Mouse (Mus musculus): ENCODE data around the gene Prss16.

The Prss16 gene

DNA sequence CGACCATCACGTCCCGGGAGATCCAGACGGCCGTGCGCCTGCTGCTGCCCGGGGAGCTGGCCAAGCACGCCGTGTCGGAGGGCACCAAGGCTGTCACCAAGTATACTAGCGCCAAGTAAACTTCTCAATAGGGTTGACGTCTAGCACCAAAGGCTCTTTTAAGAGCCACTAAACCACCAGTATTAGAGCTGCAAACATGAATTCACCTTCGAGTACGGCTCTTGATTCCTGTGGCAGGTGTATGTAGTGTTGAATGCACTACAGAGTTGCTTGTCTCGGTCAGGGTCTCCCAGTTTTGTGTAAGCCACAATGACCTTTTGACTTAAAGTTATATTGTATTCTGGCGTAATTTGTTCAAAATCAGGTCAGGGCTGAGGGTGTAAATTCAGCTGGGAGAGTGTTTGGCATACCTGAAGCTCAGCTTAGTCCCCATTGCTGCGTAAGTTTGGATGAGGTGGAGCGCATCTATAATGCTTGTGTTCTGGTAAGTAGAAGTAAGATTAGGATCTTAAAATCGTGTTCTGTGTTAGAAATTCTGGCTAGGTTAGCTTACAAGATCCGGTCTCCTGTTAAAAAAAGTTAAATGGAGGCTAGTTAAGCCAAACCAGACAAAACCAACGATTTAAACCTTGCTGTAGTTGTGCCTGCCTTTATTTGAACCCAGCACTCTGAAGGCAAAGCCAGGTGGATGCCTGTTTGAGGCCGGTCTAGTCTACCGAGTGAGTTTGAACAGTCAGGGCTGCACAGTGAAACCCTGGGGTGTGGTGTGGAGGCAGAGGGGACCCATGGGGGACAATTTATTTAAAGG, 26.8 kb upstream of the Prss16 start:
- peak; percentile 42 for DNase-seq (ENCODE audit: low read depth, low spot score)

DNA sequence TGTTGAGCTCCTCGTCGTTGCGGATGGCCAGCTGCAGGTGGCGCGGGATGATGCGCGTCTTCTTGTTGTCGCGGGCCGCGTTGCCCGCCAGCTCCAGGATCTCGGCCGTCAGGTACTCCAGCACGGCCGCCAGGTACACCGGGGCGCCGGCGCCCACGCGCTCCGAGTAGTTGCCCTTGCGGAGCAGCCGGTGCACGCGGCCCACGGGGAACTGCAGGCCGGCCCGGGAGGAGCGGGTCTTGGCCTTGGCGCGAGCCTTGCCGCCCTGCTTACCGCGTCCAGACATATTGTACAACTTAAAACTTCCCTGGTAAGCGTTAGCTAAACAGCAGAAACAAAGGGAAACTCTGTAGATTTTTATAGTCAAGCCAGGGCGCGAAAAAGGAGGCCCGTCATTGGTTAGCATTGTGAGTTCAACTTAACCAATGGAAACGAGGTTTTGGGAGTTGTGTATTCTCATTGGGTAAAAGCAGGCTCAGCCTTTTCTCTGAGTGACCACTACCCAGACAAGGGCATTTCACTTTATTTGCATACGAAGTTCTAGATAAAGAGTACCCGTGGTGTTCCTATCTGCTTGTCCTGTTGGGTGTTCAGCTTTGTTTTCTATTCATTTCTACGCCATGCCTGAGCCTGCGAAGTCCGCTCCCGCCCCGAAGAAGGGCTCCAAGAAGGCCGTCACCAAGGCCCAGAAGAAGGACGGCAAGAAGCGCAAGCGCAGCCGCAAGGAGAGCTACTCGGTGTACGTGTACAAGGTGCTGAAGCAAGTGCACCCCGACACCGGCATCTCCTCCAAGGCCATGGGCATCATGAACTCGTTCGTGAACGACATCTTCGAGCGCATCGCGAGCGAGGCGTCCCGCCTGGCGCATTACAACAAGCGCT, 26.0 kb upstream of the Prss16 start, which contains the start of the genes Hist1h2ah and Hist1h2bk:
Gene Hist1h2ah (minus strand): TSS at position 302 of the 882 bp plus-strand sequence.
Gene Hist1h2bk (plus strand): TSS at position 604 of the 882 bp plus-strand sequence.
- peak; percentile 90 for DNase-seq (ENCODE audit: low read depth, low spot score)

DNA sequence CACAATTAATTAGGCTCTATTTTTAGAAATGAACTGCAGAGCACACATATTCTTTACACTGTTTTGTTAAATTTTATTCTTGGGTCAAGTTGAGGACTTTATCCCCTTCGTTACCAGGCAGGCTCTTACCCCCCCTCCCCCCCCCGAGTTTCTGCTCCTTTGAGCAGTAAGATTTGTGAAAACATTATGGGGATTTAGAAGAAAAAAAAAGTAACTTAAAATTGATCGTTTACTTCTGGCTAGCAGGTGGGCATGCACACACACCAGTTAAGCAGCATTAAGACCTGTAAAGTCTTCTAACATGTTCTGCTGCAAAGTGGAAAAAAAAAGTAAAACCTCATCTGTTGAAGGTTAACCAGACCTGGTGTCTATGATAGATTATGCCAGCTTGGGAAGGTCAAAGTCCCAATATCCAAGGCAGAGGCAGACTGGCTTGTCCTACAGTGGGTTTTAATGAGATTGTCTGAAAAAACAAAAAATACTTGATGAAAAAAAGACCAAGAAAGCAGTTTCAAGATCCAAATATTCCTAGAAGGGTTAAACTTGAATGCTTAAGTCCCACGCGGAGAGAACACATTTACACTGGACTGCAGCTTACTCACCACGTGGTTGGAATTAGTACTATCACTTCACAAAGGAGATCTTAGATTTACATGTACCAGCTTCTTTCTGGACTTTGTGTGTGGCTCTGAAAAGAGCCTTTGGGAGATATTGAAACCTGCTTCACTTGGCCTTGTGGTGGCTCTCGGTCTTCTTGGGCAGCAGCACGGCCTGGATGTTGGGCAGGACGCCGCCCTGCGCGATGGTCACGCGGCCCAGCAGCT, 25.1 kb upstream of the Prss16 start:
- no peak for DNase-seq (ENCODE audit: low read depth, low spot score)

DNA sequence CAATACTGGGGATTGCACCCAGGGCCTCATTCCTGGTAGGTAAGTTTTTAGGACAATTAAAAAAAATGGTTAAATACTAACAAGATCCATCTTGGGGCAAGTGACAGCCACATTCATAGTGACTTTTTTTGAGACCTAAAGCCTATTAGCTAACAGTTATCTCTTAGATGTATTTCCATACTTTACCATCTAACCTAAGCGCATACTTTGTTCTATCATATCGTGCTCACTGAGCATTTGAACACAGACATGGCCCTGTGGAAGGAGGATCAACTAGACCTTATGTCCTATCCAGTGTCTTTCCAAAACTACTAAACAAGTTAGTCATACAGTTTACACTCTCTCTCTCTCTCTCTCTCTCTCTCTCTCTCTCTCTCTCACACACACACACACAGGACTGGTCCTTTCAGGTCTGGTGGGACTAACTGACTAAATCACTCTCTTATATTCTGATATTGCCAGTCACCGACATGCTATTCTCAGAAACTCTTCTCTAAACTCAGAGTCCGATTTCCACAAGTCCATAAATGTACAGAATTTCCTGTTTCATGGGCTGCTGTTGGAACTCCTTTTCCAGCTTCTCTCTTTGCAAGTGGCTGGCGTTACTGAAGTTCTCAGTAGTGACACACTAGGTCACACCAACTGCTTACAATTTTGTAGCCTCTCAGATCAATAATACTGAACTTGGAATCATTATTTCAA, 24.4 kb upstream of the Prss16 start:
- DNase-seq (ENCODE audit: low read depth, low spot score), result no peak

DNA sequence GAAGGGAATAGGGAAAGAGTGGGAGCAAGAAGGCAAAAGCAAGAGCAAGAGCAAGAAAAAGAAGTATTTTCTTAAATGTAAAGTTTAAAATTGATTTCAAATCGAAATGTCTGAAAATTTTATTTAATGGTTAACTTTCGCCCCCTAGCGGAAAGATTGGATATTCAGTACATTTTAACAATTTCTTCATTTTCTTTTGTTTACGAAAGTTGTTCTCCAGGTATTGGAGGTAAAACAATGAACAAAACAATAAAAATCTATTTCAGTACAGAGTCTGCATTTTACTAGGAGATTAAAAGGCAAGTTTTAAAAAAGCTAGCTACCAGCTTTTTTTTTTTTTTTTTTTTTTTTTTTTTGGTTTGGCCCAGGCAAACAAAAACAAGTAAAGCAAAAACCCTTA, 21.0 kb upstream of the Prss16 start:
- DNase-seq (ENCODE audit: low read depth, low spot score), result peak; percentile 69

DNA sequence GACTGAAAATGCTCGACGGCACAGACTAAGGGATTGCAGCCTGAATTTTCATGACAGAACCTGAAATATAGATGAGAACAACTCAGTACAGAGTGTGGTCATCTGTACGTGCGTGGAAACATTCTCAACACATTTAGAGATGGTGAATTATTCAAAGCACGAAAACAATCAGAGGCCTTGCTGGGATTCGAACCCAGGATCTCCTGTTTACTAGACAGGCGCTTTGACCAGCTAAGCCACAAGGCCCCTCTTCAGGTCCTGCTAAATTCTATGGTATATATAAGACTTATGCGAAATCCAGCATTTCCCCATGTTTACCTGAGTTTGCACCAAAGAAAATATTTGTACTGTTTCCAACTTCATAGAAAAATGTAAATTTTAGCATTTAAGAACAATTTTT, 20.4 kb upstream of the Prss16 start:
- no peak for DNase-seq (ENCODE audit: low read depth, low spot score)

DNA sequence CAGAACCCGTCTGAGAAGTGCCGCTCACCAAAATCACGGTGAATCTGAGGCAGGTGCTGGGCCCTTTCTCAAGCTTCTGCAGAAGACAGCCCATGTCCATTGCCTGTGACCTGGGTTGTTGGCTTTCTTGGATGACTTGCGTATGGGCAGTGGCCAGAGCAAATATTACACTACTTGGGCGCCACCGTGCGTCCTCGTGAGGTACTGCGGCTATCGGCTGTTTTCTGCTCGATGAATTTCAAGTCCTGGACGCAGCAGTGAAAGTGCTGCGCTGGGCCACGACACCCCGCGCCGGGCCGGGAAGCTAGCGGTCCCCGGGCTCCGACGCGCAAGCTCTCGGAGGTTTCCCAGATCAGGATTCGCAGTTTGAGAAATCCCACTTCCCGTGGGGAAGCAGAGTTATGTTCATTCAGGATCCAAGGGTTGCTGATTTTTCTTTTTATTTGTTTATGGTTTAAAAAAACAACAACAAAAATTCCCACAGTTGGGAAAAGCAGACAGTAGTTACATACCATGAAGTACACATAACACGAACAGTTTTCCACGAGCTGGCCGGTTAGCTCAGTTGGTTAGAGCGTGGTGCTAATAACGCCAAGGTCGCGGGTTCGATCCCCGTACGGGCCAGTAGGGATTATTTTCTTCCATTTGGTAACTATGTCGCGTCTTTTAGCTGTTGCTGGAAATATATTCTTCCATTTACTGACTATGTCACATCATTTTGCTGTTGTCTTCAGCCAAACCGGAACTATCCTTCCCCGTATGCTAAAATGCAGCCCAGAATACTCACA, 19.3 kb upstream of the Prss16 start:
- peak; percentile 90 for DNase-seq (ENCODE audit: low read depth, low spot score)

DNA sequence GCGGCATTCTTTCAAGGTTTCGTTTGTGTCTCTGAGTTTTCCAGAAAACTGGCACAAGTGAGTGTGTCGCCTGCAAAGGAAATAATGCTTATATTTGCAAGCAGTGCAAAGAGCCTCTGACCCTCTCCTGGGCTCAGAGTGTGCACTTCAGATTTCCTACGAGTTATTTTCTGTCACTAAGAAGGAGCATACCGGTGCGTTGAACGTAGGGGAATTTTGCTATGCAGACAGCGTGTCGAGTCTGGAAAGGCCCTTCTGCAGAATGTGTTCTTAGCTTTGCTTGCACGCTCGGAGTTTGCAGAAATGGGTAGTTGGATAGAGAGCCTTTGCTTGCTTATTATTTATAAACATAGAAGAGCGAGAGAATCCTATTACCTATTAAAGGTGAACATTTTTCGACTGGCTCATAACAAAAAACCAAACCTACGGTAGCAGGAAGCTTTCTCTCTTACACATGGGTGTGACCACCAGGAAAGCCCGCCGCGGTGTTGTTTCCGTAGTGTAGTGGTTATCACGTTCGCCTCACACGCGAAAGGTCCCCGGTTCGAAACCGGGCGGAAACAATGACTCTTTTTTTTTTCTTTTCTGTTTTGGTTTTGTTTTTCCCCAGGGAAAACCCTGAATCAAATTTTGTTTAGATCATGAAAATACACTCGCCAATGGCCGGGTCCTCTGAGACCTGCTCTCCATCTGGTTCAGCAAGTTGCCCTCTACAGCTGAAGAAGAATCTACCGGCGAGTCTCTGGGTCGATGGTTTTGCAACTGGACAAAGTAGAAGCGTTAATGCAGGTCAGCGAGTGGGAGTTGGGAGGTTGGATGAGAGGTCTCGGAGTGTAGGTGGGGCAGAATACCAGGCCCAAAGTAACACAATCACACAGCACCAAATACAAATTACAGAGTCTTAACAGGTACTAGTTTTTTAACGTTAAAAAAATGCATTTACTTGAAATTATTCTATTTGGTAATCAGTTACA, 16.8 kb upstream of the Prss16 start:
- DNase-seq (ENCODE audit: low read depth, low spot score), result peak; percentile 86

DNA sequence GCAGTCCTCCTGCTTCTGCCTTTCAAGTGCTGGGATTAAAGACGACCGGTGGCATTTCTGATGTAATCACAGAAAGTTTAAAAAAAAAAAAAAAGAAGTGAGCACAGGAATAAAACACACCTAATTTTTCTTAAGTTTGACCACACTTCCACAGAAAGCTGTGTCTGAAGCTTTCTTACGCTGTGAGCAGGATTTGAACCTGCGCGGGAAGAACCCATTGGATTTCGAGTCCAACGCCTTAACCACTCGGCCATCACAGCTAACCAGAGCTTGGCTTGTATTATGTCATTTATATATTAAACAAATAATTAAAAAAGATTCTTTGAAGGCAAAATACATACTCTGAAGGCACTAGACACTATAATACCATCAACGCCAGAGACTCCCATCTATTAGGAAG, 12.7 kb upstream of the Prss16 start:
- DNase-seq (ENCODE audit: low read depth, low spot score), result peak; percentile 85

DNA sequence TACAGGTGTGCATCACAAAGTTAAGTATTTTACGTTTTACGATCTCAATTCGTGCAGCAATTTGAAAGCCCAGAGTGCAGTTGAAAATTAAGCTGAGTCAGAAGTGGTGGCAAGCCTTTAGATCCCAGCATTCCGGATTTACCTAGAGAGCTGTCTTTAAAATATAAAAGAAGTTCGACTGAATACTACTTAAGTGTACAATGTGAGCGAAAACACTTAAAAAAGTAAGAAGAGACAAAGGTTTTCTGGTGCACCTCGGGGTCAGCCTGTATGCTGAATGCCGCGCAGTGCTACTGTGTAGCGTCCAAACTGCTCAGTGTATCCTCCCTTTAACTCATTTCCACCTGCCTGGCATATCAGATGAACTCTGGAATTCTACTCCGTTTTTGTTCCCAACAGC, 12.0 kb upstream of the Prss16 start:
- DNase-seq (ENCODE audit: low read depth, low spot score), result peak; percentile 27

DNA sequence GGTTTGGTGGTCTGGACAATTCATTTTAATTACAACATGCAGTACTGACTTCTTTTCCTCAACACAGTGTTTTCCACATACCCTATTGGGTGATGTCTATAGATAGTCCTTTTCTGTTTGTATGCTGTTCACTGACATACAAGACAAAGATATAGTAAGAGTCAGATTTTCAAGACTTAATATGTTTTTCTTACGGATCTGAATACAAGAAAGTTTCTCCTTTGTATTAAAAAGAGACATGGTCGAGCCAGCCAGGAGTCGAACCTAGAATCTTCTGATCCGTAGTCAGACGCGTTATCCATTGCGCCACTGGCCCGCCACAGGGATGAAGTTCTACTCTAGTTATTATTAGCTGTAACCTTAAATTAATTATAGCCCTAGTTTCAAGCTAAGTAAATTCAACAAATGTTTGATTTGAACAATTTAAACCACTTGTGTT, 11.4 kb upstream of the Prss16 start:
- peak; percentile 57 for DNase-seq (ENCODE audit: low read depth, low spot score)

DNA sequence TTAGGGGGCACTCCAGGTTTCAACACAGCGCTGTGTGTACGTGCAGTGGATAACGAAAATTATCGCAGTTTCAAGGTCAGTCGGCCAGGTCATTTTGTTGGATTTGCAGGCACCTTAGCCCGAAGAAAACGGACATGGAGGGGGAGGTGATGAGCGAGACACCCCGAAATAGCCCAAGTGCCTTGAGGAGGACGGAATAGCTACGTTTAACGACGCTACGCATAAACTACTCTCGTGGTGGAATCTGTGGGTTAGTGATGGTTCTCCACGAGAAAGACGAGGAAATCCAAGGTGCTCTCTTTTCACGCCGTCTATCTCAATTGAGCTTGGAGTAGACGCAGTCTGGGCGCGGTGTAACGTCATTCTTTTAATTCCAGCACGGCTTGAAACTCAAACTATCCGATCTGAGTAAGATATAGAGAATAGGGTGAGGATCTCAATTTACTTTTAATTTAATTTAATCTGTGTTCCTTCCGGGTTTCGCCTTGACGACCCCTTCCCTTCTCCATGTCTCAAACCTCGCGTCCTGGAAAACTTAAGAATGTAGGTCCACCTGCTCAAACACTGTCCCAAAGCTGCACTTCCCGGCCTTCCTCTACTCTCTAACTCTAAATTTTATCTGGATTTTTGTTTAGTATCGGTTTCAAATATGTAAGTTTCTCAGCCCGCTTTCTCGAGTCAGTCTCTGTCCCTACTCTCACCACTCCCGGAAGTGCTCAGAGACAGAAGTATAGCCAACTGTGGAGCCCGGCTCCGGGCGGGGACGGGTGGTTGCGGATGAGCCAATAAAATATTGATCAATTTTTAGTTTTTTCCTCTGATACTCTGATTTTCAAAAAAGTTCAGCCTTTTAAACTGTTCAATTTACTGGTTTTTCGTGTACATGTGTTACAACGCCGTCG, 10.6 kb upstream of the Prss16 start:
- peak; percentile 62 for DNase-seq (ENCODE audit: low read depth, low spot score)

DNA sequence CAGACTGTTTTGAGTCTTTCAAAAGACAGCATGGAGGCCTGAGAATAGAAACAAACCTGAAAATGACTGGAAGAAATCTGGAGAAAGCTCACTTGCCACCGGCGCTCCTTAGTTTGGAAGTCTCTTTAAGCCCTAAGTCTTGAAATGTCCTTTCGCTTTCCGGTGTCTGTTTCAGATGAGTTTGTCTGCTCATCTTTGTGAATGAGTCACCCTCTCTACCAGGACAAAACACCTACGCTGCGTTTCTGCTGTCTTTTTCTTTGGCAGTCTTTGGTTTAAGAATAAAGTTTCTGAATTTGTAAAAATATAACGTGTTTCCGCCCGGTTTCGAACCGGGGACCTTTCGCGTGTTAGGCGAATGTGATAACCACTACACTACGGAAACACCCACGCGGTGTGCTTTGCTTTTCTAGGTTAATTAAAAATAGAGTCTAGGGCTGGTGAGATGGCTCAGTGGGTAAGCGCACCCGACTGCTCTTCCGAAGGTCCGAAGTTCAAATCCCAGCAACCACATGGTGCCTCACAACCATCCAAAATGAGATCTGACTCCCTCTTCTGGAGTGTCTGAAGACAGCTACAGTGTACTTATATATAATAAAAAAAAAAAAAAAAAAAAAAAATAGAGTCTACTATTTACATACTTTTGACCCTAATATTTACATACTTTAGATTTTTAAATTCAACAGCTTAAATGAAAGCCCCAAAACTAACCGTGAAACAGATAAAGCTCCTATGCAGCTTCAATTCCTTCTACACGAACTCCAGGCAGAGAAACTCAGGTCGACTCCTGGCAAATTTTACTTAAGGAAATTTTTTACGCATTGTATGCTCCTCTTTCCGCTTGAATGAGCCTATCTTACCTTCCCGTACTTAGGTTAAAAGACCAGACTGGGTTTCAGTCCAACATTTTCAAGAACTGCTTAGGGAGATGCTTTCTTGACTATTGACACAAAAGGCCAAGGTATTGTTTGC, 6.2 kb upstream of the Prss16 start:
- peak; percentile 94 for DNase-seq (ENCODE audit: low read depth, low spot score)

DNA sequence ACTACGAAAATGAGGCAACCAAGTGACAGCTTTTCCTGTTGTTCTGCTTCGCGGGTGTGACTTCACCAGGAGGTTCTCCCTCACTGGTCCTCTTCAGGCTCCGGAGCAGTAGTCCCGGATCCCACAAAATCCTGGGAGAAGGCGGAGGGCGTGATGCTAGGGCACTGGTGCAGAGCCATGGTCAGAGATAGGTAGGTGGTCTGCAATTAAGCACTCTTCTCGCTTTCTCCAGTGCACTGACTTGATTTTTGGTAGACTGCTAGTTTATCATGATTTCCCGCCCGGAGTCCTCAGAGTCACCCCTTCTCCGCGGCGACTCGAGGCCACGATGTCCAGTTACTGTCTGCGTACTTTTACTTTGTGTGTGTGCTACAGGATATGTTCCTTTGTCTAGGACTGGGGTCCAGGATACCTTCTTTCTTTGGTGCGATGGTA, 4.9 kb upstream of the Prss16 start:
- peak; percentile 17 for DNase-seq (ENCODE audit: low read depth, low spot score)

DNA sequence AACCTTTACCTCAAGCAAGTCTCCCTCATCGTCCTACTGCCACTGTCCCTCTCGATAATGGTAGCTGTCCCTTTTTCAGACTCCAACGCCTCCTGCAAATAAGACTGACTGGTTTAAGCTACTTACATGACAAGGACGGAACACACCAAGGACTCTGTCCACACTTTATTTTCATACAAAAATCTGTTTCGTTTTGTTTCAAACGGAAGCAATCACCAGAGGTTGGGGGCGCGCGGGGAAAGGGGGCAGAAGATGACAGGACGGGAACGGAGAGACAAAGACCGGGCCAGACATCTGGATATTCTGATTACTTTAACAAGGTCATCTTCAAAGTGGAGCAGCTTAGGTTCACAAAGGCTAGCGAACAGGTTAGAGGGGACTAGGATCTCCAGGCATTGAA, 4.2 kb upstream of the Prss16 start:
- DNase-seq (ENCODE audit: low read depth, low spot score), result no peak

DNA sequence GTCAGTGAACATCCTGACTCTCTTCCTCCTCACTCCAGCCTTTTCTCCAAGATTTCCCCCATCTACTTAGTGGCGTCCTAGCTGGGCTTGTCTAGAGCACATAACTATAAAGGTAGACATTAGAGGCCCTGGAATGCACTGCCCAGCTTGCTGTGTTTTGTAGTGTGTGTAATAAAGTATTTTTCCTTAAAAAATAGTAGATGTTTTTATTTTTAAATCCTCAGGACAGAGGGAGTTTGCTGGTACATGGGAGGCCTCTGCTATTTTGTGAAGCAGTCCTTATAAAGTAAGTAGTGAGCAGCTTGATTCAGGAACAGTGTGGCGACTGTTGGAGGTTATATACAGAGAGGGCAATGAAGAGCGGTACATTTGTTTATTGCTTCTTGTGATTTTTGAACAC, 835 bp downstream of the Prss16 start:
- no peak for DNase-seq (ENCODE audit: low read depth, low spot score)

DNA sequence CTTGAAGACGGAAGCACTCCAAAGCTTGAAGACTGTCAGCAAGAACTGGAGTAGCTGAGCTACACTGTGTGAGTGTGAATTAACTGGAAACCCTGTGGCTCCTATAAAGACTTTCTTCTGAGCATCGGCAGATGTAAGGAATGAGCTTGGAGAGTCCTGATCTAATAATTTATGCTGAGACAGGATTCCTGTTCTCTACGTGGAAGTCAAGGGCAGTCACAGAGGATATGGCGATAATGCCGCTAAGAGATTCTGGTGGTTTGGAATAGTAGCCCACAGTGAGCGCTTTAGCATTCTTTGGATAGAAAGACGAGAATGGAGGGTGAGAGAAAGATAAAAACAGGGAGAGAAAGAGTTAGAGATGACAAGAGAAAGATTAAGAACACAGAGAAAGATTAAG, 1.7 kb downstream of the Prss16 start:
- no peak for DNase-seq (ENCODE audit: low read depth, low spot score)

All from CD4-positive helper T cell, adult 2 months (primary cell).